Mouse (Mus musculus) thymus, postnatal 36 days (tissue): ENCODE results near the gene Cxcl1.
A peak's percentile ranks its signal among the peaks of the same experiment; 100 is the strongest.

Experiments used
- DNase-seq, 2 experiments: peaks; one replicate each; pipeline ENCODE4 v3.0.0; 2022; ENCODE audit warnings: mixed read lengths in 2 of 2

Cxcl1 gene

GRCm38 (mm10) chr5:90891464-90891813 lies 398 bp downstream of the Cxcl1 start:
- no peak for DNase-seq

GRCm38 (mm10) chr5:90894231-90894630 lies 3.2 kb downstream of the Cxcl1 start:
- no peak for DNase-seq

GRCm38 (mm10) chr5:90897429-90897828 lies 6.4 kb downstream of the Cxcl1 start:
- DNase-seq = no peak

GRCm38 (mm10) chr5:90899308-90899707 lies 8.3 kb downstream of the Cxcl1 start:
- DNase-seq = no peak

- DNase-seq = no peak
Measured at GRCm38 (mm10) chr5:90900147-90900546, 9.1 kb downstream of the Cxcl1 start.

GRCm38 (mm10) chr5:90900688-90901087 lies 9.6 kb downstream of the Cxcl1 start:
- no peak for DNase-seq

GRCm38 (mm10) chr5:90902380-90903260 lies 11.6 kb downstream of the Cxcl1 start:
- DNase-seq = no peak

GRCm38 (mm10) chr5:90903339-90904020 lies 12.4 kb downstream of the Cxcl1 start, which contains the start of gene Cxcl2:
Cxcl2 (plus strand) TSS chr5:90903871.
- no peak for DNase-seq

GRCm38 (mm10) chr5:90908983-90909382 lies 17.9 kb downstream of the Cxcl1 start:
- peak; percentile 30 to 40 for DNase-seq

GRCm38 (mm10) chr5:90919495-90919894 lies 28.5 kb downstream of the Cxcl1 start:
- DNase-seq = no peak

- DNase-seq = no peak
Measured at GRCm38 (mm10) chr5:90922958-90923357, 31.9 kb downstream of the Cxcl1 start.

GRCm38 (mm10) chr5:90930546-90930945 lies 39.5 kb downstream of the Cxcl1 start:
- no peak for DNase-seq

- DNase-seq = peak; percentile 81 to 82
Measured at GRCm38 (mm10) chr5:90930971-90931851, 40.2 kb downstream of the Cxcl1 start, which contains the start of gene Mthfd2l. Mthfd2l (plus strand) TSS chr5:90931117.

GRCm38 (mm10) chr5:90931911-90932310 lies 40.9 kb downstream of the Cxcl1 start:
- DNase-seq = no peak

GRCm38 (mm10) chr5:90936706-90937105 lies 45.7 kb downstream of the Cxcl1 start:
- DNase-seq = no peak
